Mouse (Mus musculus): ENCODE measurements around the gene Mesd. TPM values are rescaled to one million over a fixed set of nuclear protein-coding genes. Genes with fewer than 3 reads are reported as not detected.
"Not testable (repeated sequence)": the region's sequence is repeated elsewhere in the genome, so short reads cannot be mapped to it uniquely, and the experiment has no call there.

Gene Mesd
- polyA plus RNA-seq, 1 experiment: 26.3 TPM

DNA sequence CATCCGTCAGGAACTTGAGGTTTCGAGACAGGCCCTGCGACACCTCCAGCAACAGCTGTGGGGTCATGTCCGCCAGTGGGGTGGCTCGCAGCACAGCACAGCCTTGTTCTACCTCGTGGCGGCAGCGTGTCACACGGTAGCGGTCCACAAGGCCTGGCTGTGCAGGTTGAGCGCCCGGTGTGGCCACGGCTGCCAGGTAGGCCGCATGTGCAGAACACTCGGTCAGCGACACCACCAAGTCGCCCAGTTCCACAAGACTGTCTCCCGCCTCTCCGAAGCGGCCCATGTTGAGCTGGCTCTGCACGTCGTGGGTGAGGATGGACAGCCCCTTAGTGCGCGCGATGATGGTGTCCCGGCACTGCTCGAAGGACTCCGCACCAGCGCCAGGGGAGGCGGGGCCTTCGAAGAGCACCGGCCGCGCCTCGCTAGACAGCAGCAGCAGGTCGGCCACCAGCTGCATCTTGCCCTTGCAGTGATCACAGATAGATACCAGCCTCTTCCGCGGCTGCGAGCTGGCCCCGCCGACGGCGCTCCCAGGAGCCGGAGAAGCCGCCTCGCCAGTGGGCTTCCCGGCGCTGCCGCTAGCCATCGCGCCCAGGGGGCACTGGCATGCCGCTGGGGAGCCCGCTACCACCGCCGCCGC lies 1.5 kb upstream of the Mesd start:
- peak; percentile 72 for DNase-seq (ENCODE audit: low read depth)

GRCm38 (mm10) chr7:83883276-83884020 lies 818 bp upstream of the Mesd start:
- TF ChIP-seq POLR2A (IDR thresholded peaks at IDR 0.05; ENCODE audit: borderline replicate concordance, extremely low read depth, insufficient read depth, insufficient read length, poor library complexity, severe bottlenecking): no peak
- TF ChIP-seq CTCF (IDR thresholded peaks at IDR 0.05; ENCODE audit: borderline replicate concordance, extremely low read depth, insufficient read depth, insufficient read length): no peak
- DNase-seq (ENCODE audit: low read depth): peak; percentile 73

More for the DNA sequence above, 1.5 kb upstream of the Mesd start:
- no peak for TF ChIP-seq POLR2A (IDR thresholded peaks at IDR 0.05; ENCODE audit: borderline replicate concordance, extremely low read depth, insufficient read depth, insufficient read length, poor library complexity, severe bottlenecking)
- TF ChIP-seq CTCF (IDR thresholded peaks at IDR 0.05; ENCODE audit: borderline replicate concordance, extremely low read depth, insufficient read depth, insufficient read length): no peak

GRCm38 (mm10) chr7:83884921-83885532 lies 761 bp downstream of the Mesd start:
- DNase-seq (ENCODE audit: low read depth): no peak
- TF ChIP-seq POLR2A (IDR thresholded peaks at IDR 0.05; ENCODE audit: borderline replicate concordance, extremely low read depth, insufficient read depth, insufficient read length, poor library complexity, severe bottlenecking): no peak

- TF ChIP-seq CTCF (IDR thresholded peaks at IDR 0.05; ENCODE audit: borderline replicate concordance, extremely low read depth, insufficient read depth, insufficient read length): no peak
- no peak for TF ChIP-seq POLR2A (IDR thresholded peaks at IDR 0.05; ENCODE audit: borderline replicate concordance, extremely low read depth, insufficient read depth, insufficient read length, poor library complexity, severe bottlenecking)
- DNase-seq (ENCODE audit: low read depth): no peak
Observed at GRCm38 (mm10) chr7:83885835-83886234, 1.6 kb downstream of the Mesd start.

DNA sequence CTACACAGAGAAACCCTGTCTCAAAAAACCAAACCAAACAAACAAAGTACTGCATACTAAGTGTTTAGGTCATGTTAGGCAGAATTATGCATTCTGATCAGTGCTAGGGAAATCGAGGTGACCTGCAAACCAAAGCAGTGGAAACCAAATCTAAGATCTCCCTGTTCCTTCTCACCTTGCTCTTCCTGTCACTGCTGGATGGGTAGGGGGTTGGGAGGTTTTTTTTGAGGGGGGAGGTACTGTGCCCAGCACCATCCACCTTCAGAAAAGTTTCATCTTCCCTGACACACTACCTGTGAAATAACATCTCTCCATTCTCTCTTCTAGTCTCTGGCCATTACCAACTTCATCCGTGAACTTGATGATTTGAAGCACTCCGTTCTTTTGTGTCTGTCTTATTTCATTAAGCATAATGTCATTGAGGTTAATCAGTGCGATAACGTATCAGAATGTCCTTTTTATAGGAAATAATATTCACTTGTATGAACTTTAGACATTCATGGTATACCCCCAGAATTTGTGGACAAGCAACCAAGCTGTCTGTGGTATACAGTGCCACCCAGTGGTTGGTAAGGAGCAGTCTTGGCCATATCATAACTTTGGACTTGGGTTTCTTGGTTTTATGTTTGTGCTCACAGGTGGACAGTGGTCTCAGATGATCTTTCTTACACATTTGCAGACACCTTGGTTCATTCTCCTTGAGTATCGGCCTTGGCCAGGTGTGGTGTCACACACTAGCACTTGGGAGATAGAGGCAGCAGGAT lies 2.3 kb downstream of the Mesd start:
- peak; percentile 30 for DNase-seq (ENCODE audit: low read depth)
- TF ChIP-seq CTCF (IDR thresholded peaks at IDR 0.05; ENCODE audit: borderline replicate concordance, extremely low read depth, insufficient read depth, insufficient read length) (peak; percentile 36; the same call in 1 of the 2 replicates), POLR2A (IDR thresholded peaks at IDR 0.05; ENCODE audit: borderline replicate concordance, extremely low read depth, insufficient read depth, insufficient read length, poor library complexity, severe bottlenecking) (no peak)

DNA sequence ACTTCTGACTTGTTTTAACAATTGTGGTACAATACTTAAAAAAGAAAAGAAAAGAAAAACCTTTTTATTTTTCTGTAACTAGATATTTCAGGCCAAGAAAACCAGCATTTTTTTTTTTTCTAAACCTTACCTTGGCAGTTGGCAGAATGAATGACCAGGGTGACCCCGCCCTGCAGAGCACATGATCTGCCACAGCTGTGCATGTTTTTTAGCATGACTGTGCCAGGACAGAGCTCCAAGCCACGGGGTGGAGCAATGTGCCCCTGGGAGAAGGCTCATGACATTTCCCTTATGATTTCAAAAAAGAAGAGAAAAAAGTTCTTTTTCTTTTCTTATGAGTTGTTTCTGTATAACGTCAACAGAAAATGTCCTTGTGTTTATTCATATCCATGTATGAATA lies 5.1 kb downstream of the Mesd start:
- no peak for TF ChIP-seq POLR2A (IDR thresholded peaks at IDR 0.05; ENCODE audit: borderline replicate concordance, extremely low read depth, insufficient read depth, insufficient read length, poor library complexity, severe bottlenecking)
- no peak for TF ChIP-seq CTCF (IDR thresholded peaks at IDR 0.05; ENCODE audit: borderline replicate concordance, extremely low read depth, insufficient read depth, insufficient read length)
- no peak for DNase-seq (ENCODE audit: low read depth)

- not testable (repeated sequence) for DNase-seq (ENCODE audit: low read depth)
Observed at GRCm38 (mm10) chr7:83889946-83890345, 5.7 kb downstream of the Mesd start.

DNA sequence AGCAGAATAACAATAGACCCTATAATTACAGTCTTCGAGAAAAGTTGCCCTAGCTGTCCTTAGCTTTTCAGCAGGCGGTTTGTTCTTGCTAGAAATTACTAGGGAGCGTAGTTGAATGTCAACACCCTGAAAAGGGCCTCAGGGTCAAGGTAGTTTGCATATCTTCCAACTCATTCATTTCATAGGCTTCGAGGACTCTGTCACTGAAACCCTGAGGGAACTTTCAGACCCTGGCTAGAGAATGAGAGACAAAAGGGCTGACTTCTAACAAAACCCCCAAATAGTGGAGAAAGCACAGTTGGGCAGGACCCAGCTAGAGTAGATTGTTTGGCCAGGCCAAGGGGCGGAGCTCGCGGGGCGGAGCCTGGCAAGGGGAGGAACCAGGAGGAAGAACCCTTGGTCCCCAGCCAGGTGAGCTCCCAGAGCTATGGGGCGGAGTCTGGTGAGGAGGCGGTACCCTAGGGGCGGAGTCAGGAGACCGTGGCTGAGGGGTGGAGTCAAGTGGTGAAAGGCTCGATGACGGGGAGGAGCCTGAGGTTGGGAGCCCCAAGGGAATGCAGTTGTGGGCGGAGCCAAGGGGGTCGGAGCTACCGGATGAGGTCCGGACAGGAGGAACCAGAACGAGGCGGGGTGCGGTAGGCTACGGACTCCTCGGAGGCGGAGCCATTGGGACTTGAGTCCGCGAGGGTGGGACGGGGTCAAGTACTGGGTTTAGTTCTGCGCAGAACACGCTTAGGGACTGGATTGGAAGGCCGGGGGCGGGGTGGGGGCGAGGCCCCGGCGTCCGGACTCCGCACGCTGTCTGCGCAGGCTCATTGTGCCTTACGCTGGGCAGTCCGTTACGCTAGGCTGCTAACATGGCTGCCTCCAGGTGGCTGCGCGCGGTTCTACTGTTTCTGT lies 7.4 kb downstream of the Mesd start:
- DNase-seq (ENCODE audit: low read depth): peak; percentile 98
- TF ChIP-seq CTCF (IDR thresholded peaks at IDR 0.05; ENCODE audit: borderline replicate concordance, extremely low read depth, insufficient read depth, insufficient read length) (0 out of 2 replicates have a peak, but pooled peaks have one; percentile 1), POLR2A (IDR thresholded peaks at IDR 0.05; ENCODE audit: borderline replicate concordance, extremely low read depth, insufficient read depth, insufficient read length, poor library complexity, severe bottlenecking) (peak; percentile 66; the same call in 1 of the 2 replicates)

GRCm38 (mm10) chr7:83892333-83892669 lies 8.0 kb downstream of the Mesd start:
- TF ChIP-seq CTCF (IDR thresholded peaks at IDR 0.05; ENCODE audit: borderline replicate concordance, extremely low read depth, insufficient read depth, insufficient read length) (no peak), POLR2A (IDR thresholded peaks at IDR 0.05; ENCODE audit: borderline replicate concordance, extremely low read depth, insufficient read depth, insufficient read length, poor library complexity, severe bottlenecking) (no peak)
- no peak for DNase-seq (ENCODE audit: low read depth)

- no peak for DNase-seq (ENCODE audit: low read depth)
- peak; percentile 19; the same call in 1 of the 2 replicates for TF ChIP-seq CTCF (IDR thresholded peaks at IDR 0.05; ENCODE audit: borderline replicate concordance, extremely low read depth, insufficient read depth, insufficient read length)
- TF ChIP-seq POLR2A (IDR thresholded peaks at IDR 0.05; ENCODE audit: borderline replicate concordance, extremely low read depth, insufficient read depth, insufficient read length, poor library complexity, severe bottlenecking): no peak
Observed at GRCm38 (mm10) chr7:83894348-83894747, 10.1 kb downstream of the Mesd start.

Measured in brain, embryonic 14.5 days (tissue).